Comparison of ENCODE assay signal across 9 mouse cellular contexts in the genomic region with DNA sequence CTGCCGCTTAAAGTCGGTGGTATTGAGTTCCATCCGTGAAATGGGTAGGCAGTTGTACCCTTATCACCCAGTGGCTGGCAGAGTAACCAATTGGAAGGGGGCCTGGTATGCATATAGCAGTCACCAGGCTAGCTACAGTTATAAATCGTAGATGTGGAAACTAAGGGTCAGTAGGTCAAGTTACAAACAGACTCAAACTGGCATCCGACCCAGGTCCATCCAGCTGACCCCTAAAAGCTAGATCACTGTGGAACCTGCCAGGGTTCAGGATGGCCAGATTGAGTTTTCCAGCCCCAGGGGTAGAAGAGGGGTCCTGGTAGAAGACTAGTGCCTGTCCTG. TPM values are rescaled to one million over a fixed set of nuclear protein-coding genes. Genes with fewer than 3 reads are reported as not detected.
A peak's percentile ranks its signal among the peaks of the same experiment; 100 is the strongest.
DNase-seq lines count a peak whose midpoint lies in the region; ATAC-seq lines count a peak whose summit lies in the region.
"Had no signal": no experiment of that assay in that cellular context is flagged by ENCODE, and none has a peak within 500 bp of the region (broad histone marks: within the 10 kb centered on the region; RNA-seq: fewer than 3 reads in every experiment).

No protein-coding gene starts in this region.

- ATAC-seq in embryonic facial prominence, embryonic 14.5 days (ENCODE audit: low read depth) = no peak
- no peak for ATAC-seq in kidney, embryonic 14.5 days (ENCODE audit: low FRiP score, low TSS enrichment)
- no peak for ATAC-seq in liver, embryonic 13.5 days (ENCODE audit: low read depth)
- ATAC-seq in megakaryocyte, adult 5-6 weeks (ENCODE audit: poor library complexity, severe bottlenecking) = no peak

- peak; percentile 66 for DNase-seq in kidney, adult 11 months
- DNase-seq in kidney, postnatal 10 days = no peak
- no peak for DNase-seq in embryonic facial prominence, embryonic 14.5 days (ENCODE audit: low spot score)
- no peak for DNase-seq in liver, embryonic 13.5 days
- no peak for DNase-seq in Muller cell, postnatal 12 days (ENCODE audit: inconsistent ontology term)
- DNase-seq in gastrocnemius, postnatal 14 days = no peak

- H3K27ac ChIP-seq in embryonic facial prominence, embryonic 14.5 days (replicated peaks; ENCODE audit: low read depth, low read length) = no peak overlapping the region
- H3K27ac ChIP-seq in kidney, embryonic 14.5 days (ENCODE audit: low read depth, low read length) = peak overlapping the region; percentile 85
- peak overlapping the region; percentile 50; the same call in 1 of the 2 replicates for H3K27ac ChIP-seq in liver, embryonic 13.5 days
- H3K27ac ChIP-seq: embryonic facial prominence, embryonic 15.5 days had no signal

- no peaks in the 10 kb centered on the region for H3K36me3 ChIP-seq in embryonic facial prominence, embryonic 14.5 days (ENCODE audit: control insufficient read depth, insufficient read depth, low read length)
- no peaks in the 10 kb centered on the region for H3K36me3 ChIP-seq in kidney, embryonic 14.5 days (ENCODE audit: control insufficient read depth, insufficient read depth, low read length)
- no peaks in the 10 kb centered on the region for H3K36me3 ChIP-seq in liver, embryonic 13.5 days
- H3K36me3 ChIP-seq: embryonic facial prominence, embryonic 15.5 days had no signal

- intact Hi-C loops in gastrocnemius, postnatal 14 days (cut with DNase I; ENCODE audit: low total_unique reads) = no loop called here

- H3K27me3 ChIP-seq in embryonic facial prominence, embryonic 14.5 days (replicated peaks; ENCODE audit: control insufficient read depth, insufficient read depth, low read length) = peaks cover 7% of the 10 kb centered on the region; the same call in 1 of the 2 replicates
- peaks cover 8% of the 10 kb centered on the region; the same call in 1 of the 2 replicates for H3K27me3 ChIP-seq in kidney, embryonic 14.5 days (ENCODE audit: control insufficient read depth, insufficient read depth, low read length)
- peaks cover 18% of the 10 kb centered on the region for H3K27me3 ChIP-seq in liver, embryonic 13.5 days
- H3K27me3 ChIP-seq: embryonic facial prominence, embryonic 15.5 days had no signal

- 40% methylated on average over 5 of the region's 5 CpGs for WGBS in embryonic facial prominence, embryonic 14.5 days
- WGBS in kidney, embryonic 14.5 days = 40% methylated on average over 5 of the region's 5 CpGs
- WGBS in liver, embryonic 13.5 days (ENCODE audit: insufficient replicate concordance) = 51% methylated on average over 5 of the region's 5 CpGs

- no peaks in the 10 kb centered on the region for H3K9me3 ChIP-seq in embryonic facial prominence, embryonic 14.5 days (ENCODE audit: control insufficient read depth, low read length)
- no peaks in the 10 kb centered on the region for H3K9me3 ChIP-seq in kidney, embryonic 14.5 days (ENCODE audit: control insufficient read depth, low read length)
- H3K9me3 ChIP-seq in liver, embryonic 13.5 days (replicated peaks) = no peaks in the 10 kb centered on the region
- H3K9me3 ChIP-seq: embryonic facial prominence, embryonic 15.5 days had no signal

- no peak overlapping the region for H3K9ac ChIP-seq in embryonic facial prominence, embryonic 14.5 days (ENCODE audit: low read depth, low read length)
- no peak overlapping the region; the same call in 1 of the 2 replicates for H3K9ac ChIP-seq in kidney, embryonic 14.5 days (ENCODE audit: low read depth, low read length)
- H3K9ac ChIP-seq in liver, embryonic 13.5 days = 0 out of 2 replicates have a peak overlapping the region, but pooled peaks have one; percentile 40
- H3K9ac ChIP-seq: embryonic facial prominence, embryonic 15.5 days had no signal

- H3K4me3 ChIP-seq in embryonic facial prominence, embryonic 14.5 days (ENCODE audit: low read depth, low read length) = no peak overlapping the region
- no peak overlapping the region for H3K4me3 ChIP-seq in kidney, embryonic 14.5 days (ENCODE audit: low read length)
- no peak overlapping the region for H3K4me3 ChIP-seq in liver, embryonic 13.5 days (replicated peaks)
- H3K4me3 ChIP-seq: embryonic facial prominence, embryonic 15.5 days had no signal

- peaks cover 18% of the 10 kb centered on the region for H3K4me1 ChIP-seq in embryonic facial prominence, embryonic 14.5 days (ENCODE audit: control insufficient read depth, insufficient read depth, low read length)
- H3K4me1 ChIP-seq in kidney, embryonic 14.5 days (ENCODE audit: control insufficient read depth, insufficient read depth, low read length) = peaks cover 45% of the 10 kb centered on the region
- peaks cover 62% of the 10 kb centered on the region for H3K4me1 ChIP-seq in liver, embryonic 13.5 days (replicated peaks)

- 0 out of 2 replicates have a peak overlapping the region, but pooled peaks have one; percentile 20 for H3K4me2 ChIP-seq in embryonic facial prominence, embryonic 14.5 days (ENCODE audit: low read depth, low read length)
- H3K4me2 ChIP-seq in kidney, embryonic 14.5 days (replicated peaks; ENCODE audit: low read depth, low read length) = 0 out of 2 replicates have a peak overlapping the region, but pooled peaks have one; percentile 26
- peak overlapping the region; percentile 45 for H3K4me2 ChIP-seq in liver, embryonic 13.5 days

RNA-seq across cellular contexts. Expression of gene Slc45a3, which starts 7.5 kb away (rescaled TPM):
- polyA plus RNA-seq in embryonic facial prominence, embryonic 14.5 days (2014; fragmentation: Nextera tagmentation; extraction: Ambion mirVana) = 8.5 and 11.0 TPM in 2 replicates
- polyA plus RNA-seq in kidney, embryonic 14.5 days (2014; fragmentation: Nextera tagmentation; extraction: Ambion mirVana) = 5.1 and 7.3 TPM in 2 replicates
- polyA plus RNA-seq in liver, embryonic 13.5 days (2015; fragmentation: Nextera tagmentation; extraction: Ambion mirVana) = 2.6 and 2.7 TPM in 2 replicates
- 0.16 and 0.46 TPM in 2 replicates for total RNA-seq in megakaryocyte, adult 5-6 weeks (2015)
- 0.33 TPM in 1 of 2 replicates, not detected in the other for total RNA-seq in megakaryocyte, adult 5-6 weeks (2017)
- 1 to 10 TPM; 1.0 to 1.1 TPM for total RNA-seq in gastrocnemius, postnatal 14 days (2021)

RNA-seq across cellular contexts. Expression of gene Elk4, which starts 37.1 kb away (rescaled TPM):
- 27.6 and 39.0 TPM in 2 replicates for polyA plus RNA-seq in embryonic facial prominence, embryonic 14.5 days (2014; fragmentation: Nextera tagmentation; extraction: Ambion mirVana)
- 35.4 and 37.3 TPM in 2 replicates for polyA plus RNA-seq in kidney, embryonic 14.5 days (2014; fragmentation: Nextera tagmentation; extraction: Ambion mirVana)
- polyA plus RNA-seq in liver, embryonic 13.5 days (2015; fragmentation: Nextera tagmentation; extraction: Ambion mirVana) = 9.5 and 10.2 TPM in 2 replicates
- 90.6 and 94.3 TPM in 2 replicates for total RNA-seq in megakaryocyte, adult 5-6 weeks (2015)
- 53.1 and 63.6 TPM in 2 replicates for total RNA-seq in megakaryocyte, adult 5-6 weeks (2017)
- total RNA-seq in gastrocnemius, postnatal 14 days (2021) = 10 to 100 TPM; 65.1 to 65.8 TPM

RNA-seq across cellular contexts. Expression of gene Nucks1, which starts 60.0 kb away (rescaled TPM):
- 45.1 and 48.9 TPM in 2 replicates for polyA plus RNA-seq in embryonic facial prominence, embryonic 14.5 days (2014; fragmentation: Nextera tagmentation; extraction: Ambion mirVana)
- 67.3 and 95.9 TPM in 2 replicates for polyA plus RNA-seq in kidney, embryonic 14.5 days (2014; fragmentation: Nextera tagmentation; extraction: Ambion mirVana)
- 42.5 and 52.7 TPM in 2 replicates for polyA plus RNA-seq in liver, embryonic 13.5 days (2015; fragmentation: Nextera tagmentation; extraction: Ambion mirVana)
- total RNA-seq in megakaryocyte, adult 5-6 weeks (2015) = 145 TPM in 2 replicates
- total RNA-seq in megakaryocyte, adult 5-6 weeks (2017) = 234 and 235 TPM in 2 replicates
- total RNA-seq in gastrocnemius, postnatal 14 days (2021) = 10 to 100 TPM; 66.1 to 78.8 TPM
